Mouse (Mus musculus) lung, embryonic 15.5 days (tissue): Measurements from ENCODE around the gene Zdhhc20. TPM values are rescaled to one million over a fixed set of nuclear protein-coding genes. Genes with fewer than 3 reads are reported as not detected.
A peak's percentile ranks its signal among the peaks of the same experiment; 100 is the strongest.
"Not testable (repeated sequence)": the region's sequence is repeated elsewhere in the genome, so short reads cannot be mapped to it uniquely, and the experiment has no call there.

Experiments used
- ATAC-seq: fragments of 200-750 bp; cut with Nextera tagmentation; 2 replicates; pipeline ENCODE4 v1.8.0; 2017; ENCODE audit warnings: moderate number of reproducible peaks, borderline replicate concordance; ENCODE audit not compliant: low FRiP score, low TSS enrichment; ENCODE audit errors: extremely low read depth
- H3K27ac ChIP-seq: fragments of 300-500 bp; sonication (generic); 2 replicates; pipeline ENCODE4 v1.5.1; 2015; ENCODE audit warnings: moderate library complexity, mild to moderate bottlenecking, inconsistent platforms
- H3K27me3 ChIP-seq: fragments of 300-500 bp; sonication (generic); 2 replicates; pipeline ENCODE4 v1.6.1; 2015; ENCODE audit warnings: inconsistent platforms
- H3K36me3 ChIP-seq: fragments of 300-500 bp; sonication (generic); 2 replicates; pipeline ENCODE4 v1.6.1; 2015; ENCODE audit warnings: inconsistent platforms
- H3K4me1 ChIP-seq: fragments of 300-500 bp; sonication (generic); 2 replicates; pipeline ENCODE4 v1.6.1; 2015; ENCODE audit warnings: inconsistent platforms
- H3K4me2 ChIP-seq: fragments of 300-500 bp; sonication (generic); 2 replicates; pipeline ENCODE4 v1.6.1; 2015; ENCODE audit warnings: inconsistent platforms, mild to moderate bottlenecking, moderate library complexity
- H3K4me3 ChIP-seq: fragments of 300-500 bp; sonication (generic); 2 replicates; pipeline ENCODE4 v1.5.1; 2015; ENCODE audit warnings: mild to moderate bottlenecking, inconsistent platforms
- H3K9ac ChIP-seq: fragments of 300-500 bp; sonication (generic); 2 replicates; pipeline ENCODE4 v1.6.1; 2015; ENCODE audit warnings: inconsistent platforms
- H3K9me3 ChIP-seq: fragments of 300-500 bp; sonication (generic); 2 replicates; pipeline ENCODE4 v1.6.1; 2016; ENCODE audit warnings: inconsistent platforms
- WGBS: fragments of 180-500 bp; shearing (Covaris S2); methylation state at CpG from one replicate; pipeline ENCODE4 v1.1.7; 2015; 5-methylcytosine and 5-hydroxymethylcytosine counted together
- polyA plus RNA-seq: library from polyadenylated mRNA; unstranded; fragments of >200 nt; fragmentation: Nextera tagmentation; extraction: Ambion mirVana; gene quantifications from 2 replicates; pipeline ENCODE4 v1.2.1, GENCODE M21; 2015

Gene Zdhhc20
- polyA plus RNA-seq, 1 experiment from 2014 or later = 76.7 TPM

- H3K27ac ChIP-seq = no peak overlapping the region
- no peaks in the 10 kb centered on the region for H3K27me3 ChIP-seq
- no peak overlapping the region for H3K9ac ChIP-seq
- H3K4me1 ChIP-seq = no peaks in the 10 kb centered on the region
- ATAC-seq = no peak
- peaks cover 39% of the 10 kb centered on the region for H3K36me3 ChIP-seq
- 85% methylated on average over 2 of the region's 2 CpGs for WGBS
- H3K4me3 ChIP-seq = no peak overlapping the region
- no peaks in the 10 kb centered on the region for H3K9me3 ChIP-seq
- no peak overlapping the region for H3K4me2 ChIP-seq
Observed at GRCm38 (mm10) chr14:57852961-57853360, 37.1 kb downstream of the Zdhhc20 start.

- Histone ChIP-seq H3K9me3 (no peaks in the 10 kb centered on the region), H3K27ac (no peak overlapping the region), H3K4me2 (no peak overlapping the region), H3K4me1 (no peaks in the 10 kb centered on the region), H3K9ac (no peak overlapping the region), H3K4me3 (no peak overlapping the region), H3K27me3 (no peaks in the 10 kb centered on the region), H3K36me3 (peaks cover 30% of the 10 kb centered on the region; the same call in 1 of the 2 replicates)
- ATAC-seq = no peak
- 83% methylated on average over 3 of the region's 3 CpGs for WGBS
Observed at GRCm38 (mm10) chr14:57850330-57850729, 39.7 kb downstream of the Zdhhc20 start.

- peaks cover 36% of the 10 kb centered on the region; the same call in 1 of the 2 replicates for H3K36me3 ChIP-seq
- no peak overlapping the region for H3K4me3 ChIP-seq
- no peak overlapping the region for H3K4me2 ChIP-seq
- ATAC-seq = no peak
- no peaks in the 10 kb centered on the region for H3K4me1 ChIP-seq
- no peaks in the 10 kb centered on the region for H3K27me3 ChIP-seq
- WGBS = 89% methylated on average over 2 of the region's 2 CpGs
- no peaks in the 10 kb centered on the region for H3K9me3 ChIP-seq
- no peak overlapping the region for H3K9ac ChIP-seq
- H3K27ac ChIP-seq = no peak overlapping the region
Observed at GRCm38 (mm10) chr14:57848646-57849045, 41.4 kb downstream of the Zdhhc20 start.

- 78% methylated on average over 5 of the region's 5 CpGs for WGBS
- H3K36me3 ChIP-seq = peaks cover 34% of the 10 kb centered on the region; the same call in 1 of the 2 replicates
- not testable (repeated sequence) for ATAC-seq
Observed at GRCm38 (mm10) chr14:57848061-57848460, 42.0 kb downstream of the Zdhhc20 start.

GRCm38 (mm10) chr14:57844535-57844934 is 45.5 kb downstream of the Zdhhc20 start:
- 89% methylated on average over 3 of the region's 3 CpGs for WGBS
- Histone ChIP-seq H3K27me3 (no peaks in the 10 kb centered on the region), H3K36me3 (peaks cover 40% of the 10 kb centered on the region)

More at GRCm38 (mm10) chr14:57848061-57848460, 42.0 kb downstream of the Zdhhc20 start:
- not testable (repeated sequence) for H3K4me2 ChIP-seq, H3K9me3 ChIP-seq, H3K9ac ChIP-seq, H3K27me3 ChIP-seq, H3K4me1 ChIP-seq, H3K4me3 ChIP-seq, H3K27ac ChIP-seq

GRCm38 (mm10) chr14:57835157-57835556 is 54.9 kb downstream of the Zdhhc20 start:
- no peak overlapping the region for H3K9ac ChIP-seq
- no peak for ATAC-seq
- no peak overlapping the region for H3K4me2 ChIP-seq
- H3K4me1 ChIP-seq = no peaks in the 10 kb centered on the region
- H3K27me3 ChIP-seq = no peaks in the 10 kb centered on the region
- H3K4me3 ChIP-seq = no peak overlapping the region
- 85% methylated on average over 10 of the region's 10 CpGs for WGBS
- no peaks in the 10 kb centered on the region for H3K9me3 ChIP-seq
- H3K36me3 ChIP-seq = peaks cover 33% of the 10 kb centered on the region
- H3K27ac ChIP-seq = no peak overlapping the region

More at GRCm38 (mm10) chr14:57844535-57844934, 45.5 kb downstream of the Zdhhc20 start:
- ATAC-seq = no peak
- Histone ChIP-seq H3K4me2 (no peak overlapping the region), H3K9ac (no peak overlapping the region), H3K4me3 (no peak overlapping the region), H3K9me3 (no peaks in the 10 kb centered on the region), H3K4me1 (no peaks in the 10 kb centered on the region), H3K27ac (no peak overlapping the region)

- Histone ChIP-seq H3K27me3 (no peaks in the 10 kb centered on the region), H3K4me3 (no peak overlapping the region), H3K27ac (0 out of 2 replicates have a peak overlapping the region, but pooled peaks have one; percentile 11), H3K36me3 (peaks cover 28% of the 10 kb centered on the region), H3K9ac (no peak overlapping the region), H3K4me2 (no peak overlapping the region), H3K9me3 (no peaks in the 10 kb centered on the region), H3K4me1 (no peaks in the 10 kb centered on the region)
- no peak for ATAC-seq
- 73% methylated on average over 2 of the region's 2 CpGs for WGBS
Observed at GRCm38 (mm10) chr14:57833526-57833925, 56.5 kb downstream of the Zdhhc20 start.

GRCm38 (mm10) chr14:57827284-57827683 is 62.8 kb downstream of the Zdhhc20 start:
- Histone ChIP-seq H3K4me3 (peak overlapping the region; percentile 87), H3K27ac (0 out of 2 replicates have a peak overlapping the region, but pooled peaks have one; percentile 92), H3K9ac (peak overlapping the region; percentile 73), H3K36me3 (peaks cover 11% of the 10 kb centered on the region; the same call in 1 of the 2 replicates), H3K27me3 (no peaks in the 10 kb centered on the region), H3K9me3 (no peaks in the 10 kb centered on the region), H3K4me1 (peaks cover 24% of the 10 kb centered on the region), H3K4me2 (peak overlapping the region; percentile 65)
- no peak for ATAC-seq
- WGBS = 56% methylated on average over 1 of the region's 1 CpGs

GRCm38 (mm10) chr14:57825788-57826751 is 64.0 kb downstream of the Zdhhc20 start, which contains the start of the genes Ska3 and Mrpl57:
Gene Ska3 (minus strand): TSS chr14:57826185.
Gene Mrpl57 (plus strand): TSS chr14:57826234.
- H3K27ac ChIP-seq = peak within 1 kb of the TSS; percentile 92
- no peaks in the 10 kb centered on the region for H3K9me3 ChIP-seq
- no peaks in the 10 kb centered on the region for H3K27me3 ChIP-seq
- H3K4me1 ChIP-seq = peaks cover 24% of the 10 kb centered on the region
- H3K9ac ChIP-seq = peak within 1 kb of the TSS; percentile 73
- under 1% methylated on average over 96 of the region's 96 CpGs for WGBS
- H3K4me3 ChIP-seq = peak within 1 kb of the TSS; percentile 87
- peak within 1 kb of the TSS; percentile 65 for H3K4me2 ChIP-seq
- peak; percentile 96 for ATAC-seq
- peaks cover 23% of the 10 kb centered on the region for H3K36me3 ChIP-seq

- ATAC-seq = no peak
- H3K27me3 ChIP-seq = no peaks in the 10 kb centered on the region
- 74% methylated on average over 4 of the region's 4 CpGs for WGBS
Observed at GRCm38 (mm10) chr14:57820839-57821238, 69.2 kb downstream of the Zdhhc20 start.

GRCm38 (mm10) chr14:57811844-57812243 is 78.2 kb downstream of the Zdhhc20 start:
- Histone ChIP-seq H3K9me3 (no peaks in the 10 kb centered on the region), H3K4me3 (no peak overlapping the region), H3K4me2 (no peak overlapping the region), H3K36me3 (peaks cover 76% of the 10 kb centered on the region), H3K27me3 (no peaks in the 10 kb centered on the region), H3K27ac (no peak overlapping the region), H3K9ac (no peak overlapping the region), H3K4me1 (no peaks in the 10 kb centered on the region)
- WGBS = 97% methylated on average over 5 of the region's 5 CpGs
- ATAC-seq = no peak

More at GRCm38 (mm10) chr14:57820839-57821238, 69.2 kb downstream of the Zdhhc20 start:
- Histone ChIP-seq H3K27ac (no peak overlapping the region), H3K9me3 (no peaks in the 10 kb centered on the region), H3K9ac (no peak overlapping the region), H3K4me2 (no peak overlapping the region), H3K4me1 (peaks cover 10% of the 10 kb centered on the region), H3K36me3 (peaks cover 67% of the 10 kb centered on the region), H3K4me3 (no peak overlapping the region)

GRCm38 (mm10) chr14:57810886-57811285 is 79.2 kb downstream of the Zdhhc20 start:
- Histone ChIP-seq H3K27ac (no peak overlapping the region), H3K9me3 (no peaks in the 10 kb centered on the region), H3K4me1 (no peaks in the 10 kb centered on the region), H3K4me2 (no peak overlapping the region), H3K36me3 (peaks cover 77% of the 10 kb centered on the region), H3K27me3 (no peaks in the 10 kb centered on the region), H3K4me3 (no peak overlapping the region), H3K9ac (no peak overlapping the region)
- WGBS = 68% methylated on average over 2 of the region's 2 CpGs
- ATAC-seq = no peak
